Mouse (Mus musculus): Measurements from ENCODE around the gene Oxnad1. TPM values are rescaled to one million over a fixed set of nuclear protein-coding genes. Genes with fewer than 3 reads are reported as not detected.

Gene Oxnad1
- total RNA-seq (2014; fragmentation: Nextera tagmentation): 28.3 and 36.0 TPM in 2 replicates
- total RNA-seq (2017): 53.5 and 61.3 TPM in 2 replicates
- polyA plus RNA-seq (2012): 8.1 and 13.0 TPM in 2 replicates

- H3K4me1 ChIP-seq (ENCODE audit: insufficient read depth, low read depth, low read length): peaks cover 32% of the 10 kb centered on the region
- peak within 1 kb of the TSS; percentile 80 for H3K4me3 ChIP-seq (ENCODE audit: low read depth, low read length)
- no peaks in the 10 kb centered on the region for H3K27me3 ChIP-seq (ENCODE audit: insufficient read depth, low read length)
- H3K9me3 ChIP-seq (replicated peaks): no peaks in the 10 kb centered on the region
- DNase-seq (ENCODE audit: low spot score) (peak; percentile 78), ATAC-seq (ENCODE audit: extremely low read depth, insufficient number of reproducible peaks, low FRiP score, poor library complexity, severe bottlenecking) (peak; percentile 80)
- peaks cover 46% of the 10 kb centered on the region for H3K36me3 ChIP-seq (replicated peaks)
- no peak for TF ChIP-seq GATA1 (IDR thresholded peaks at IDR 0.05; ENCODE audit: borderline replicate concordance, low read length)
- TF ChIP-seq GATA2 (IDR thresholded peaks at IDR 0.05; ENCODE audit: borderline replicate concordance, low read depth, low read length): no peak
- no peak for TF ChIP-seq POLR2AphosphoS5 (IDR thresholded peaks at IDR 0.05; ENCODE audit: insufficient replicate concordance, low read depth, low read length)
- no peak for TF ChIP-seq CTCF (IDR thresholded peaks at IDR 0.05; ENCODE audit: low read depth, low read length)
- no peak for TF ChIP-seq TAL1 (conservative IDR thresholded peaks at IDR 0.05; ENCODE audit: low read depth, low read length)
Measured at GRCm38 (mm10) chr14:32084761-32085485, at the start of gene Oxnad1. Oxnad1 (plus strand) TSS chr14:32085374.

GRCm38 (mm10) chr14:32036482-32036881 lies 48.7 kb upstream of the Oxnad1 start:
- TF ChIP-seq GATA1 (IDR thresholded peaks at IDR 0.05; ENCODE audit: borderline replicate concordance, low read length) (no peak), GATA2 (IDR thresholded peaks at IDR 0.05; ENCODE audit: borderline replicate concordance, low read depth, low read length) (no peak), CTCF (IDR thresholded peaks at IDR 0.05; ENCODE audit: low read depth, low read length) (no peak), POLR2AphosphoS5 (IDR thresholded peaks at IDR 0.05; ENCODE audit: insufficient replicate concordance, low read depth, low read length) (no peak), TAL1 (conservative IDR thresholded peaks at IDR 0.05; ENCODE audit: low read depth, low read length) (no peak)
- Histone ChIP-seq H3K36me3 (replicated peaks) (no peaks in the 10 kb centered on the region), H3K4me1 (ENCODE audit: insufficient read depth, low read depth, low read length) (peaks cover 4% of the 10 kb centered on the region; the same call in 1 of the 2 replicates), H3K9me3 (replicated peaks) (no peaks in the 10 kb centered on the region), H3K4me3 (ENCODE audit: low read depth, low read length) (no peak overlapping the region), H3K27me3 (ENCODE audit: insufficient read depth, low read length) (peaks cover 18% of the 10 kb centered on the region)
- no peak for ATAC-seq (ENCODE audit: extremely low read depth, insufficient number of reproducible peaks, low FRiP score, poor library complexity, severe bottlenecking)
- DNase-seq (ENCODE audit: low spot score): no peak

GRCm38 (mm10) chr14:32037661-32038252 lies 47.4 kb upstream of the Oxnad1 start:
- Histone ChIP-seq H3K4me1 (ENCODE audit: insufficient read depth, low read depth, low read length) (peaks cover 4% of the 10 kb centered on the region; the same call in 1 of the 2 replicates), H3K4me3 (ENCODE audit: low read depth, low read length) (no peak overlapping the region), H3K36me3 (replicated peaks) (no peaks in the 10 kb centered on the region), H3K9me3 (replicated peaks) (no peaks in the 10 kb centered on the region), H3K27me3 (ENCODE audit: insufficient read depth, low read length) (peaks cover 21% of the 10 kb centered on the region)
- DNase-seq (ENCODE audit: low spot score) (no peak), ATAC-seq (ENCODE audit: extremely low read depth, insufficient number of reproducible peaks, low FRiP score, poor library complexity, severe bottlenecking) (no peak)
- TF ChIP-seq POLR2AphosphoS5 (IDR thresholded peaks at IDR 0.05; ENCODE audit: insufficient replicate concordance, low read depth, low read length): no peak
- no peak for TF ChIP-seq CTCF (IDR thresholded peaks at IDR 0.05; ENCODE audit: low read depth, low read length)
- no peak for TF ChIP-seq GATA2 (IDR thresholded peaks at IDR 0.05; ENCODE audit: borderline replicate concordance, low read depth, low read length)
- TF ChIP-seq TAL1 (conservative IDR thresholded peaks at IDR 0.05; ENCODE audit: low read depth, low read length): no peak
- no peak for TF ChIP-seq GATA1 (IDR thresholded peaks at IDR 0.05; ENCODE audit: borderline replicate concordance, low read length)

- ATAC-seq (ENCODE audit: extremely low read depth, insufficient number of reproducible peaks, low FRiP score, poor library complexity, severe bottlenecking) (no peak), DNase-seq (ENCODE audit: low spot score) (no peak)
- no peaks in the 10 kb centered on the region for H3K36me3 ChIP-seq (replicated peaks)
- peaks cover 4% of the 10 kb centered on the region; the same call in 1 of the 2 replicates for H3K4me1 ChIP-seq (ENCODE audit: insufficient read depth, low read depth, low read length)
- peaks cover 23% of the 10 kb centered on the region for H3K27me3 ChIP-seq (ENCODE audit: insufficient read depth, low read length)
- TF ChIP-seq GATA2 (IDR thresholded peaks at IDR 0.05; ENCODE audit: borderline replicate concordance, low read depth, low read length): no peak
- no peak for TF ChIP-seq TAL1 (conservative IDR thresholded peaks at IDR 0.05; ENCODE audit: low read depth, low read length)
- TF ChIP-seq GATA1 (IDR thresholded peaks at IDR 0.05; ENCODE audit: borderline replicate concordance, low read length): no peak
- no peak for TF ChIP-seq CTCF (IDR thresholded peaks at IDR 0.05; ENCODE audit: low read depth, low read length)
- TF ChIP-seq POLR2AphosphoS5 (IDR thresholded peaks at IDR 0.05; ENCODE audit: insufficient replicate concordance, low read depth, low read length): no peak
- H3K9me3 ChIP-seq (replicated peaks): no peaks in the 10 kb centered on the region
- H3K4me3 ChIP-seq (ENCODE audit: low read depth, low read length): no peak overlapping the region
Measured at GRCm38 (mm10) chr14:32042108-32042507, 43.1 kb upstream of the Oxnad1 start.

- Histone ChIP-seq H3K9me3 (replicated peaks) (no peaks in the 10 kb centered on the region), H3K27me3 (ENCODE audit: insufficient read depth, low read length) (peaks cover 26% of the 10 kb centered on the region), H3K4me3 (ENCODE audit: low read depth, low read length) (no peak overlapping the region), H3K4me1 (ENCODE audit: insufficient read depth, low read depth, low read length) (no peaks in the 10 kb centered on the region), H3K36me3 (replicated peaks) (no peaks in the 10 kb centered on the region)
- no peak for TF ChIP-seq GATA2 (IDR thresholded peaks at IDR 0.05; ENCODE audit: borderline replicate concordance, low read depth, low read length)
- TF ChIP-seq GATA1 (IDR thresholded peaks at IDR 0.05; ENCODE audit: borderline replicate concordance, low read length): no peak
- TF ChIP-seq CTCF (IDR thresholded peaks at IDR 0.05; ENCODE audit: low read depth, low read length): no peak
- no peak for TF ChIP-seq POLR2AphosphoS5 (IDR thresholded peaks at IDR 0.05; ENCODE audit: insufficient replicate concordance, low read depth, low read length)
- TF ChIP-seq TAL1 (conservative IDR thresholded peaks at IDR 0.05; ENCODE audit: low read depth, low read length): no peak
- DNase-seq (ENCODE audit: low spot score): no peak
- no peak for ATAC-seq (ENCODE audit: extremely low read depth, insufficient number of reproducible peaks, low FRiP score, poor library complexity, severe bottlenecking)
Measured at GRCm38 (mm10) chr14:32046357-32046756, 38.8 kb upstream of the Oxnad1 start.

- Histone ChIP-seq H3K4me1 (ENCODE audit: insufficient read depth, low read depth, low read length) (no peaks in the 10 kb centered on the region; the same call in 1 of the 2 replicates), H3K36me3 (replicated peaks) (no peaks in the 10 kb centered on the region), H3K4me3 (ENCODE audit: low read depth, low read length) (no peak overlapping the region), H3K9me3 (replicated peaks) (no peaks in the 10 kb centered on the region), H3K27me3 (ENCODE audit: insufficient read depth, low read length) (peaks cover 36% of the 10 kb centered on the region)
- DNase-seq (ENCODE audit: low spot score) (no peak), ATAC-seq (ENCODE audit: extremely low read depth, insufficient number of reproducible peaks, low FRiP score, poor library complexity, severe bottlenecking) (no peak)
- TF ChIP-seq TAL1 (conservative IDR thresholded peaks at IDR 0.05; ENCODE audit: low read depth, low read length) (no peak), POLR2AphosphoS5 (IDR thresholded peaks at IDR 0.05; ENCODE audit: insufficient replicate concordance, low read depth, low read length) (no peak), GATA2 (IDR thresholded peaks at IDR 0.05; ENCODE audit: borderline replicate concordance, low read depth, low read length) (no peak), GATA1 (IDR thresholded peaks at IDR 0.05; ENCODE audit: borderline replicate concordance, low read length) (no peak), CTCF (IDR thresholded peaks at IDR 0.05; ENCODE audit: low read depth, low read length) (no peak)
Measured at GRCm38 (mm10) chr14:32050171-32050570, 35.0 kb upstream of the Oxnad1 start.
